Mouse (Mus musculus) erythroblast, embryonic 14.5 days (primary cell): ENCODE measurements around the gene Ablim2. TPM values are rescaled to one million over a fixed set of nuclear protein-coding genes. Genes with fewer than 3 reads are reported as not detected.

Experiments
- H3K27me3 ChIP-seq: 2 replicates; pipeline ENCODE4 v1.6.1; 2012; ENCODE audit warnings: inconsistent platforms; ENCODE audit not compliant: control insufficient read depth
- H3K36me3 ChIP-seq: 2 replicates; pipeline ENCODE4 v1.6.1; 2012; ENCODE audit warnings: mild to moderate bottlenecking, inconsistent platforms; ENCODE audit not compliant: control insufficient read depth
- H3K4me1 ChIP-seq: 2 replicates; pipeline ENCODE4 v1.6.1; 2012; ENCODE audit warnings: inconsistent platforms; ENCODE audit not compliant: control insufficient read depth
- H3K4me3 ChIP-seq: replicated peaks from 2 replicates; pipeline ENCODE3; 2012; ENCODE audit warnings: moderate library complexity, mild to moderate bottlenecking, inconsistent platforms
- H3K9me3 ChIP-seq: 2 replicates; pipeline ENCODE4 v1.6.1; 2012; ENCODE audit warnings: low read length, inconsistent platforms, mixed read lengths; ENCODE audit not compliant: control insufficient read depth
- GATA1 ChIP-seq: IDR thresholded peaks from 2 replicates; pipeline ENCODE4 v1.6.1; 2012; ENCODE audit warnings: low read length, inconsistent platforms, mixed read lengths
- TAL1 ChIP-seq: IDR thresholded peaks from 3 replicates; pipeline ENCODE4 v1.6.1; 2012; ENCODE audit warnings: low read length, inconsistent platforms, mixed read lengths
- polyA plus RNA-seq: library from polyadenylated mRNA; stranded (reverse); fragments of >175 nt; gene quantifications from 2 replicates; pipeline ENCODE4 v1.2.3, GENCODE M21; 2012

Gene Ablim2
- polyA plus RNA-seq, 1 experiment = not detected

GRCm38 (mm10) chr5:35931296-35931695, 173.6 kb downstream of the Ablim2 start:
- H3K36me3 ChIP-seq = no peaks in the 10 kb centered on the region
- no peaks in the 10 kb centered on the region for H3K9me3 ChIP-seq
- no peaks in the 10 kb centered on the region for H3K27me3 ChIP-seq
- H3K4me3 ChIP-seq = no peak overlapping the region
- TF ChIP-seq GATA1 = no peak
- no peak for TF ChIP-seq TAL1
- H3K4me1 ChIP-seq = no peaks in the 10 kb centered on the region

- H3K27me3 ChIP-seq = no peaks in the 10 kb centered on the region
- H3K4me3 ChIP-seq = no peak overlapping the region
- no peaks in the 10 kb centered on the region for H3K9me3 ChIP-seq
- no peaks in the 10 kb centered on the region for H3K36me3 ChIP-seq
- no peaks in the 10 kb centered on the region for H3K4me1 ChIP-seq
- no peak for TF ChIP-seq TAL1
- TF ChIP-seq GATA1 = no peak
Observed at GRCm38 (mm10) chr5:35933059-35933458, 175.4 kb downstream of the Ablim2 start.

Other genes with a start within 250 kb of the Ablim2 start
- not detected in 2 replicates for gene Cpz, start 232.2 kb upstream of the Ablim2 start, polyA plus RNA-seq
- 0.04 and 0.16 TPM in 2 replicates for gene Trmt44, start 182.8 kb upstream of the Ablim2 start, polyA plus RNA-seq
- gene Acox3, start 174.8 kb upstream of the Ablim2 start, polyA plus RNA-seq = 0.11 and 0.13 TPM in 2 replicates
- not detected in 2 replicates for gene Htra3, start 78.1 kb upstream of the Ablim2 start, polyA plus RNA-seq
- gene Sh3tc1, start 17.9 kb upstream of the Ablim2 start, polyA plus RNA-seq = 0.01 and 0.03 TPM in 2 replicates
- 0.01 TPM in 2 replicates for gene Afap1, start 135.4 kb downstream of the Ablim2 start, polyA plus RNA-seq